Mouse (Mus musculus) liver, postnatal 0 days (tissue): ENCODE results near the gene Nfib.

Experiments
- CTCF ChIP-seq: sonication (generic); IDR thresholded peaks from 2 replicates; pipeline ENCODE4 v1.5.1; 2016; ENCODE audit warnings: antibody characterized with exemption, low read depth
- EP300 ChIP-seq: IDR thresholded peaks from 2 replicates; pipeline ENCODE4 v1.6.1; 2016; ENCODE audit warnings: antibody characterized with exemption, low read depth, mild to moderate bottlenecking

- TF ChIP-seq CTCF (no peak), EP300 (no peak)
Measured at GRCm38 (mm10) chr4:82496383-82496782, 209.2 kb downstream of the Nfib start.
